Mouse (Mus musculus): ENCODE data around the gene Fcho1. TPM values are rescaled to one million over a fixed set of nuclear protein-coding genes. Genes with fewer than 3 reads are reported as not detected.
"Not testable (repeated sequence)": the region's sequence is repeated elsewhere in the genome, so short reads cannot be mapped to it uniquely, and the experiment has no call there.

The Fcho1 gene
- polyA plus RNA-seq, 1 experiment = 8.8 TPM

GRCm38 (mm10) chr8:71702087-71702432 lies 23.5 kb downstream of the Fcho1 start:
- TF ChIP-seq POLR2A (IDR thresholded peaks at IDR 0.05; ENCODE audit: insufficient read depth, low read length) = no peak
- peak; percentile 21 for TF ChIP-seq CTCF (IDR thresholded peaks at IDR 0.05; ENCODE audit: low read depth, low read length)
- no peak for TF ChIP-seq EP300 (IDR thresholded peaks at IDR 0.05; ENCODE audit: insufficient read depth, low read depth, low read length)
- H3K27me3 ChIP-seq (ENCODE audit: control insufficient read depth, insufficient read depth, low read length, poor library complexity, severe bottlenecking) = no peaks in the 10 kb centered on the region

GRCm38 (mm10) chr8:71701414-71702086 lies 24.0 kb downstream of the Fcho1 start, which contains the start of gene B3gnt3:
Gene B3gnt3, minus strand, starts transcription at chr8:71701789.
- Histone ChIP-seq H3K4me1 (ENCODE audit: control insufficient read depth, insufficient read depth, low read length) (peaks cover 3% of the 10 kb centered on the region), H3K36me3 (ENCODE audit: control insufficient read depth, insufficient read depth, low read length, poor library complexity, severe bottlenecking) (no peaks in the 10 kb centered on the region), H3K9ac (ENCODE audit: low read depth, poor library complexity, severe bottlenecking) (peak within 1 kb of the TSS; percentile 50), H3K27me3 (ENCODE audit: control insufficient read depth, insufficient read depth, low read length, poor library complexity, severe bottlenecking) (no peaks in the 10 kb centered on the region), H3K9me3 (replicated peaks; ENCODE audit: control insufficient read depth, insufficient read depth, low read length, poor library complexity, severe bottlenecking) (no peaks in the 10 kb centered on the region), H3K27ac (ENCODE audit: insufficient read depth, low read length) (no peak within 1 kb of the TSS), H3K4me3 (ENCODE audit: low read depth, low read length) (peak within 1 kb of the TSS; percentile 11)
- TF ChIP-seq POLR2A (IDR thresholded peaks at IDR 0.05; ENCODE audit: insufficient read depth, low read length) (no peak), EP300 (IDR thresholded peaks at IDR 0.05; ENCODE audit: insufficient read depth, low read depth, low read length) (no peak), CTCF (IDR thresholded peaks at IDR 0.05; ENCODE audit: low read depth, low read length) (no peak)

More at GRCm38 (mm10) chr8:71702087-71702432, 23.5 kb downstream of the Fcho1 start:
- peaks cover 3% of the 10 kb centered on the region for H3K4me1 ChIP-seq (ENCODE audit: control insufficient read depth, insufficient read depth, low read length)
- no peak overlapping the region for H3K9ac ChIP-seq (ENCODE audit: low read depth, poor library complexity, severe bottlenecking)
- no peaks in the 10 kb centered on the region for H3K9me3 ChIP-seq (replicated peaks; ENCODE audit: control insufficient read depth, insufficient read depth, low read length, poor library complexity, severe bottlenecking)
- no peak overlapping the region for H3K4me3 ChIP-seq (ENCODE audit: low read depth, low read length)
- H3K27ac ChIP-seq (ENCODE audit: insufficient read depth, low read length) = no peak overlapping the region
- no peaks in the 10 kb centered on the region for H3K36me3 ChIP-seq (ENCODE audit: control insufficient read depth, insufficient read depth, low read length, poor library complexity, severe bottlenecking)

- Histone ChIP-seq H3K4me3 (ENCODE audit: low read depth, low read length) (no peak overlapping the region), H3K27me3 (ENCODE audit: control insufficient read depth, insufficient read depth, low read length, poor library complexity, severe bottlenecking) (no peaks in the 10 kb centered on the region), H3K4me1 (ENCODE audit: control insufficient read depth, insufficient read depth, low read length) (peaks cover 3% of the 10 kb centered on the region), H3K9ac (ENCODE audit: low read depth, poor library complexity, severe bottlenecking) (peak overlapping the region; percentile 50), H3K27ac (ENCODE audit: insufficient read depth, low read length) (no peak overlapping the region), H3K36me3 (ENCODE audit: control insufficient read depth, insufficient read depth, low read length, poor library complexity, severe bottlenecking) (no peaks in the 10 kb centered on the region), H3K9me3 (replicated peaks; ENCODE audit: control insufficient read depth, insufficient read depth, low read length, poor library complexity, severe bottlenecking) (no peaks in the 10 kb centered on the region)
- TF ChIP-seq EP300 (IDR thresholded peaks at IDR 0.05; ENCODE audit: insufficient read depth, low read depth, low read length) = peak; percentile 63
- no peak for TF ChIP-seq POLR2A (IDR thresholded peaks at IDR 0.05; ENCODE audit: insufficient read depth, low read length)
These were observed 24.8 kb downstream of the Fcho1 start for GRCm38 (mm10) chr8:71700493-71701269.

GRCm38 (mm10) chr8:71695456-71695855 lies 30.1 kb downstream of the Fcho1 start:
- H3K4me1 ChIP-seq (ENCODE audit: control insufficient read depth, insufficient read depth, low read length); H3K27ac ChIP-seq (ENCODE audit: insufficient read depth, low read length); H3K36me3 ChIP-seq (ENCODE audit: control insufficient read depth, insufficient read depth, low read length, poor library complexity, severe bottlenecking); H3K9me3 ChIP-seq (replicated peaks; ENCODE audit: control insufficient read depth, insufficient read depth, low read length, poor library complexity, severe bottlenecking); H3K9ac ChIP-seq (ENCODE audit: low read depth, poor library complexity, severe bottlenecking); H3K4me3 ChIP-seq (ENCODE audit: low read depth, low read length): not testable (repeated sequence)
- TF ChIP-seq CTCF (IDR thresholded peaks at IDR 0.05; ENCODE audit: low read depth, low read length) = peak; percentile 30
- peaks cover 19% of the 10 kb centered on the region for H3K27me3 ChIP-seq (ENCODE audit: control insufficient read depth, insufficient read depth, low read length, poor library complexity, severe bottlenecking)

GRCm38 (mm10) chr8:71693166-71694041 lies 32.1 kb downstream of the Fcho1 start:
- Histone ChIP-seq H3K27me3 (ENCODE audit: control insufficient read depth, insufficient read depth, low read length, poor library complexity, severe bottlenecking) (peaks cover 19% of the 10 kb centered on the region), H3K9me3 (replicated peaks; ENCODE audit: control insufficient read depth, insufficient read depth, low read length, poor library complexity, severe bottlenecking) (no peaks in the 10 kb centered on the region), H3K27ac (ENCODE audit: insufficient read depth, low read length) (no peak overlapping the region), H3K9ac (ENCODE audit: low read depth, poor library complexity, severe bottlenecking) (peak overlapping the region; percentile 26; the same call in 1 of the 2 replicates), H3K4me1 (ENCODE audit: control insufficient read depth, insufficient read depth, low read length) (peaks cover 2% of the 10 kb centered on the region), H3K4me3 (ENCODE audit: low read depth, low read length) (peak overlapping the region; percentile 21), H3K36me3 (ENCODE audit: control insufficient read depth, insufficient read depth, low read length, poor library complexity, severe bottlenecking) (no peaks in the 10 kb centered on the region)
- TF ChIP-seq EP300 (IDR thresholded peaks at IDR 0.05; ENCODE audit: insufficient read depth, low read depth, low read length) (no peak), CTCF (IDR thresholded peaks at IDR 0.05; ENCODE audit: low read depth, low read length) (no peak)

All from ES-Bruce4 (cell line).